Mouse (Mus musculus) layer of hippocampus, postnatal 10 days (tissue): ENCODE results near the gene Hsd3b7. TPM values are rescaled to one million over a fixed set of nuclear protein-coding genes. Genes with fewer than 3 reads are reported as not detected.
A peak's percentile ranks its signal among the peaks of the same experiment; 100 is the strongest.
"Not testable (repeated sequence)": the region's sequence is repeated elsewhere in the genome, so short reads cannot be mapped to it uniquely, and the experiment has no call there.

Source experiments
- DNase-seq, 2 experiments: peaks; one replicate each; pipeline ENCODE4 v3.0.0; 2021; ENCODE audit warnings: low spot score in 2 of 2
- total RNA-seq, 2 experiments: library from RNA; stranded (reverse); gene quantifications; 2 replicates each; pipeline ENCODE4 v1.2.3; 2021

The Hsd3b7 gene
- total RNA-seq, 2 experiments from 2014 or later = 4.8 to 5.1 TPM

DNA sequence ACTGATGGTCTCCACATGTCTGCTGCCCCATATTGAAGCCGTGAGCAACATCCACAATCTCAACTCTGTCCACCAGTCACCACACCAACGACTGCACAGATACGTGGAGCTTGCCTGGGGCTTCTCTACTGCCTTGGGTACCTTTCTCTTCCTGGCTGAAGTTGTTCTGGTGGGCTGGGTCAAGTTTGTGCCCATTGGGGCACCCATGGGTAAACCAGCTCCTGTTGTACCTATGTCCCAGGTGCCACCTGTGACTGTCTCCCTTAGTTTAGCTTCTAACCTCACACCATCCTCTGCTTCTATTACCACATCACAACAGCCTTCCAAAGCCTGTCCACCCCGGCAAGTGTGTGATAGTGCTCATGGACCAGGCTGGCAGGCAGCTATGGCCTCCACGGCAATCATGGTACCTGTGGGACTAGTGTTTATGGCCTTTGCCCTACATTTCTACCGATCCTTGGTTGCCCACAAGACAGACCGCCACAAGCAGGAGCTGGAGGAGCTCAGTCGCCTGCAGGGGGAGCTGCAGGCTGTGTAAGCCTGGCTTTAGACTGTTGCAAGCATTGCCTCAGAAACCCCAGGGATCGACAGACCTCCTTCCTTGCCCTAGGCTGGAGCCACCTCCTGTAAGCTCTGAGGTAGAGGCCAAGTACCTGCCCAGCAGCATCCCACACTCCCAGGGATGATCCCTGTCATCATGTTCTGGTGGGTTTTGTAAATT, 26.6 kb upstream of the Hsd3b7 start:
- DNase-seq = peak; percentile 64 to 68

- not testable (repeated sequence) for DNase-seq
These were observed 24.6 kb upstream of the Hsd3b7 start for GRCm38 (mm10) chr7:127775837-127776236.

DNA sequence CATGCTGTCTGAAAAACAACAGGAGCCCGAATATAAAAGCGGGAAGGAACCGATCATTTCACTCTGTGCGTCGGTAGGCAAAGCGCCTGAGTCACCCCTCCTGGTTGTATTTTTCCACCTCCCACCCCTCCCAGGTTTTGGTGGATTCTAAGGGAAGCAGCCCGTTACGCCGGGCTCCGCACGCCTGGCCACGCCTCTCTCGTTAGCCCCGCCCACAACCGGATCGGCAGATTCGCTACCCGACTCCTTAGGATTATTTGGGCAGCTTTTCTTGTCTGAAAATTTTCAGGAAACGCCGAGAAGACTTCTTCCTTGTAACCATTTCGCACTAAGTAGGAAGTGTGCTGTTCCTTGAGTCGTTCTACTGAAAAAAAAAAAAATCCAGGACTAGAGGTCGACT, 24.0 kb upstream of the Hsd3b7 start, which contains the start of gene Setd1a:
Gene Setd1a (plus strand): TSS at position 245 of the 400 bp plus-strand sequence.
- DNase-seq = peak; percentile 90 to 92

GRCm38 (mm10) chr7:127776878-127777473, 23.4 kb upstream of the Hsd3b7 start:
- DNase-seq = peak; percentile 95 to 97

DNA sequence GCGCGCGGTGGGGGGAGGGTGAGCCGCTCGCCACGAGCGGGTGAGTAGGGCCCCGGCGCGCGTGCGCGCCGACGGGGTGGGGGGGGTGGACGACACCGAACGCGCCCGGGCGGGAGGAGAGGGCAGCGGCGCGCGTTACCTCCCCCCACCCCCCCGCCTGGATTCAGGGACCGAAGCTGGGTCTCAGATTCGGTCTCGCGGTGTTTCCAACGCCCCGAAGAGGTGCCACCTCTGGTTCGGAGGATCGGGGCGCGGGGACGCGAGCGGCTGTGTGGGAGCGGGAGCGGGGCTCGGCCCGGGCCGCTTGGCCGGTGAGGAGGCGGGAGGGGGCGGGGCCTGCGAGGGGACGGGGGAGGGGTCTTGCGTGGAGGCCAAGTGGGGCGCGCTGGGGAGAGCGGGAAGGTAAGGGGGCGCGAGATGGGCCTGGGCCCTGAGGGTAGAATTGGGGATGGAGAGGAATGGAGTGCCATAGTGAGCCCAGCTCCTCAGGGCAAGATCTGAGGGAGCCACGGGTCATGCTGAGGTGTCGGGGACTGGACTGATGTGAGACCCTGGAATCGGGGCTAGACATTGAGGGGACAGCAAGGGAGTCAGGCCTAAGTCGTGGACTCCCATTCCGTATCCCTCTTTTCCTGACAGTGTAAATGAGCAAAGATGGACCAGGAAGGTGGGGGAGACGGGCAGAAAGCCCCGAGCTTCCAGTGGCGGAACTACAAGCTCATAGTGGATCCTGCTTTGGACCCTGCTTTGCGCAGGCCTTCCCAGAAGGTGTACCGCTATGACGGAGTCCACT, 22.7 kb upstream of the Hsd3b7 start:
- DNase-seq = peak; percentile 65 to 76

DNA sequence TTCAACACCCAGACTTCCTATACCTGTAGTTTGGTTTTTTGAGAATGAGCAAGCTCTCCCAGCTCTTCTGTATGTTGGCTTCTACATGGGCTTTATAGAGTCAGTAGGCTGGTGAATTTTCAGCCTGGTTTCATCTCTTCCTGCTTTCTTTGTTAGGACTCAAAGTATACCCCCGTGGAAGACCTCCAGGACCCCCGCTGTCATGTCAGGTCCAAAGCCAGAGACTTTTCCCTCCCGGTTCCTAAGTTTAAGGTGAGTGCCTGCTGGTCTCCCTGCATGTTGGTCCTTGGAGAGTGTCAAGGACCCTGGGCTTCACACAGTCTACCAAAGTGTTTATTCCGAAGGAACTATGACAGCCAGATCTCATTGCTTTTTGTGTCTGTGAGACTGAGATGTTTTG, 22.1 kb upstream of the Hsd3b7 start:
- no peak for DNase-seq

DNA sequence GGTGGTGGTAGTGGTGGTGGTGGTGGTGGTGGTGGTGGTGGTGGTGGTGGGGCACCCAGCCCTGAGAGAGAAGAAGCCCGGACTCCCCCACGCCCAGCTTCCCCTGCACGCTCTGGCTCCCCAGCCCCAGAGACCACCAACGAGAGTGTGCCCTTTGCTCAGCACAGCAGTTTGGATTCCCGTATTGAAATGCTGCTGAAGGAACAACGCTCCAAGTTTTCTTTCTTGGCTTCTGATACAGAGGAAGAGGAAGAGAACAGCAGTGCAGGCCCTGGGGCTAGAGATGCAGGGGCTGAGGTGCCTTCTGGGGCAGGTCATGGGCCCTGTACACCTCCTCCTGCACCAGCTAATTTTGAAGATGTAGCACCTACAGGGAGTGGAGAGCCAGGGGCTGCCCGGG, 15.1 kb upstream of the Hsd3b7 start, which contains the start of gene Gm49388:
Gene Gm49388 (plus strand): TSS at position 301 of the 400 bp plus-strand sequence.
- DNase-seq = no peak

GRCm38 (mm10) chr7:127797076-127797845, 3.1 kb upstream of the Hsd3b7 start:
- no peak for DNase-seq

DNA sequence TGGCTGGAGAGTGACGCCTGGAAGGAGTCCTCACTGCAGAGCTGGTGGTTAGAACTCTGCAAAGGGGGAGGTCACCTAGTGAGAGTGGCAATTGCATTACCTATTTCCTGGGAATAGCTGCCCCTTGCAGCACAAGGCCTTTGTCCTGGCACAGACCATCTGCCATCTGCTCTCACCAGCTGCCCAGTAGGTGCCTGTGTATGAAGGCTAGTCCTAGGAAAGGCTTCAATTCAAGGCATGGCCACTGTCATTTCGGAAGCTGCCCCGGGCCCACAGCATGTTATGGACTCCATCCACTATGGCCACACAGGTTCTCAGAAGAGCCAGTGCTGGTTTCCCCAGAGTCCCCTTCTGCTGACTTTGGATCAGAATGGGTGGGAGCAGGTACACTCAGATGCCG, 1.8 kb upstream of the Hsd3b7 start:
- DNase-seq = no peak

- DNase-seq = no peak
These were observed 1.2 kb upstream of the Hsd3b7 start for GRCm38 (mm10) chr7:127799211-127799610.

GRCm38 (mm10) chr7:127799738-127800137, 666 bp upstream of the Hsd3b7 start:
- DNase-seq = no peak

- DNase-seq = no peak
These were observed 712 bp downstream of the Hsd3b7 start for GRCm38 (mm10) chr7:127801010-127801621.

DNA sequence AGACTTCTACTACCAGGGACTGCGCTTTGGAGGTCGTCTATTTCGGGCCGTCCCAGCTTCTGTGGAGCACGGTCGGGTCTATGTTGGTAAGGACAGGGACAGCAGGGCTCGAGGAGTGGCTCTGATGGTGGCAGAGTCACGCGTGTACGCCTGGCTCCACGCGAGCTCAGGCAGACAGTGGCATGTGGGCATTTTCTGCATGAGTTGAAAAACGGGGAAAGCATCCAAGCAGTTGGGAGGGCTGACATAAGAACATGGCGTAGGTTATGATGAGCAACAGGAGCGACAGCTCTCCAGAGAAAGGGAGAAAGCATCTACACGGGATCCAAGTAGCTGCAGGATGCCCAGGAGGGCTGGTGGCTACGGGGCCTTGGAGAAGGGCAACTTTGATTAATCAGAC, 1.9 kb downstream of the Hsd3b7 start:
- no peak for DNase-seq

DNA sequence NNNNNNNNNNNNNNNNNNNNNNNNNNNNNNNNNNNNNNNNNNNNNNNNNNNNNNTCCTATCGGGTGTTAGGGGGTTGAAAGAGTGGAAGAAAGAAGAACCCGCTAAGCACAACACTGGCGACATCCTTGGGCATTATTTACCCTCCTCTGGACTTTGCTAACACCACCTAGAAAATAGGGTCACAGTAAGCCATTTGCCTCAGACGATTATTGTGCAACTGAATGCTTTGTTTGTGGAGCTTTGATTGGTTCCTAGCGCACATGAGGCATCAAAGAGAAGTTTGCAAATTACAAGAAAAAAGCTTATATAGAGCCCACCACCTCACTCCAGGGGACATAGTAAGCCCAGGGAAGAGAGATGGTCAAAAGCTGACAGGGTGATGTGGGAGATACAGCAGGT, 8.4 kb downstream of the Hsd3b7 start:
- no peak for DNase-seq

DNA sequence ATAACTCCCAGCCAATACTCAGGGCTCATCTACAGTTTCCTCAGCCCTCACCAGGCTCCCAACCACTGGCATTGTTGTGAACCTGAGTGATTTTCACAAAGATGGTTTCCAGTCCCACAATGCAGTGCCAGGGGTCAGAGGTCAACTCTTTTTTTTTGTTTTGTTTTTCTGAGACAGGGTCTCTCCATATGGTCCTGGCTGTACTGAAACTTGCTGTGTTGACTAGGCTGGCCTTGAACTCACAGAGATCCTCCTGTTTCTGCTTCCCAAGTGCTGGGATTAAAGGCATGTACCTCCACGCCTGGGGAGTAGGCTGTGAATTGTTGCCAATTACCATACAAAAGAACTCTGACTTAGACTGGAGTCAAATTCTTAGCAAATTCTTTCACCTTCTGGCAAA, 9.4 kb downstream of the Hsd3b7 start:
- no peak for DNase-seq

GRCm38 (mm10) chr7:127810650-127811049, 10.2 kb downstream of the Hsd3b7 start:
- no peak for DNase-seq

GRCm38 (mm10) chr7:127811240-127811639, 10.8 kb downstream of the Hsd3b7 start:
- no peak for DNase-seq

DNA sequence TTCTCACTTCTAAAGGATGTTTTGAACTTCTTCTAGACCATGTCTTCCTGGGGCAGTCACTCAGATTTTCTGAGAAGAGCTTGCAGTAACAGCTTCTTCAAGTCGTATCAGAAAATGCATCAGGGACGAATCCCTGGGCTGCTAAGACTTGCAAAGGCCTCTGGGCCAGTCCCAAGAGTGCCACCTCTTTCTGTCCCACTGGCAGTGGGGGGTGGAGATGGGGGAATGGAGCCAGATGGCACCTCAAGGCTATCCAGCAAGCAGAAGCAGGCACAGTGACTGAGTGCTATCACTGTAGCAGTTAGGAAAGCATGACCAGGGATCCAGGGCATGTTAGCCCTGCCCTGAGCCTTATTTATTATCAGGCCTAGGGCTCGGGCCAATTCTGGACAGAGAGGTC, 11.9 kb downstream of the Hsd3b7 start:
- DNase-seq = no peak

- DNase-seq = no peak
These were observed 13.4 kb downstream of the Hsd3b7 start for GRCm38 (mm10) chr7:127813821-127814220.

DNA sequence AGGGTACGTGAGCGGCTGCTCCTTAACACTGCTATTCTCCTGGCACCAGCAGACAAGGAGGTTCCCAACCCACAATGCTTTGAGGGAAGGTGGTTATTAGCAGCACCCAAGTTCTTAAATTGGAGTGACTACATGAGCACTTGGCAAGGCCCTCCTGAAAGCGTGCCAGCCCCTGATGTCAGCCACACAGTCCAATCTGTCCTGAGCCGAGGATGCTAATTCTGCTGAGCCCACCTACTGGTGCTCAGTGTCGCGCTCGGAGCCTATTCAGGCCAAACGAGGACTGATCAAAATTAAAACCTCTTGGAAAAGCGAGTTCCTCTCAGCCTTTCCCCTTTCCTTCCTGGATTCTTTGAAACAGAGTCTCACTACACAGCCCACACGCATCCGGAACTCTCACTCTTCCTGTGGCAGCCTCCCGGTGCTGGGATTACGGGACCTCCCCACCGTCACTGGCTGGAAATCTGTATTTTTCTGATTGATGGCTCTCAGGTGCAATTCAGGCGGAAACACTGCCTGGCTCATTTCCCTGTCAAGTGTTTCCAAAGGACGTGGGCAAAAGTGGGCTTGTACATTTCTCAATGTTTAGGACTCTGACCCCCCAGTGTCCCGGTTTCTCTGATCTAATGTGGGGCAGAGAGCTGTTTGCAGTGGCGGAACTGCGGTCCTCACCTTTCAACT, 14.0 kb downstream of the Hsd3b7 start:
- DNase-seq = peak; percentile 75 to 82
